Mouse (Mus musculus) embryonic facial prominence, embryonic 10.5 days (tissue): ENCODE data around the gene Gm10944. TPM values are rescaled to one million over a fixed set of nuclear protein-coding genes. Genes with fewer than 3 reads are reported as not detected.

Experiments
- DNase-seq: peaks from one replicate; pipeline ENCODE4 v3.0.0-alpha.2; 2017; ENCODE audit warnings: low spot score
- H3K27ac ChIP-seq: fragments of 300-500 bp; sonication (generic); replicated peaks from 2 replicates; pipeline ENCODE4 v1.5.1; 2016; ENCODE audit warnings: mild to moderate bottlenecking
- H3K27me3 ChIP-seq: fragments of 300-500 bp; sonication (generic); replicated peaks from 2 replicates; pipeline ENCODE4 v1.6.1; 2016; ENCODE audit warnings: low read depth, mild to moderate bottlenecking; ENCODE audit not compliant: poor library complexity, severe bottlenecking
- H3K36me3 ChIP-seq: fragments of 300-500 bp; sonication (generic); replicated peaks from 2 replicates; pipeline ENCODE4 v1.6.1; 2016; ENCODE audit warnings: mild to moderate bottlenecking, moderate library complexity
- H3K4me1 ChIP-seq: fragments of 300-500 bp; sonication (generic); 2 replicates; pipeline ENCODE4 v1.6.1; 2016
- H3K4me3 ChIP-seq: fragments of 300-500 bp; sonication (generic); 2 replicates; pipeline ENCODE4 v1.5.1; 2016; ENCODE audit warnings: mild to moderate bottlenecking, moderate library complexity
- H3K9me3 ChIP-seq: fragments of 300-500 bp; sonication (generic); 2 replicates; pipeline ENCODE4 v1.6.1; 2016; ENCODE audit warnings: mild to moderate bottlenecking
- WGBS: fragments of 180-500 bp; shearing (Covaris S2); methylation state at CpG from one replicate; pipeline ENCODE4 v1.1.7; 2016; 5-methylcytosine and 5-hydroxymethylcytosine counted together
- polyA plus RNA-seq: library from polyadenylated mRNA; unstranded; fragments of >200 nt; fragmentation: Nextera tagmentation; extraction: Ambion mirVana; gene quantifications from 2 replicates; pipeline ENCODE4 v1.2.1, GENCODE M21; 2016

The Gm10944 gene
- not detected in 2 replicates for polyA plus RNA-seq

- H3K27me3 ChIP-seq, result no peaks in the 10 kb centered on the region
- H3K4me3 ChIP-seq, result no peak within 1 kb of the TSS
- no peaks in the 10 kb centered on the region for H3K9me3 ChIP-seq
- no peak within 1 kb of the TSS for H3K27ac ChIP-seq
- H3K4me1 ChIP-seq, result no peaks in the 10 kb centered on the region
- no peak for DNase-seq
- H3K36me3 ChIP-seq, result no peaks in the 10 kb centered on the region
- WGBS, result 93% methylated on average over 1 of the region's 1 CpGs
Observed at GRCm38 (mm10) chr10:10681048-10681447, at the start of gene Gm10944. Gene Gm10944 (plus strand): TSS chr10:10681348.

- Histone ChIP-seq H3K9me3 (no peaks in the 10 kb centered on the region), H3K27me3 (no peaks in the 10 kb centered on the region), H3K27ac (no peak overlapping the region), H3K4me1 (no peaks in the 10 kb centered on the region), H3K36me3 (no peaks in the 10 kb centered on the region), H3K4me3 (no peak overlapping the region)
- DNase-seq, result no peak
Observed at GRCm38 (mm10) chr10:10655991-10656390, 25.2 kb upstream of the Gm10944 start.

GRCm38 (mm10) chr10:10656621-10657020, 24.5 kb upstream of the Gm10944 start:
- H3K4me3 ChIP-seq, result no peak overlapping the region
- H3K27ac ChIP-seq, result no peak overlapping the region
- no peaks in the 10 kb centered on the region for H3K36me3 ChIP-seq
- no peak for DNase-seq
- no peaks in the 10 kb centered on the region for H3K4me1 ChIP-seq
- WGBS, result 88% methylated on average over 4 of the region's 4 CpGs
- no peaks in the 10 kb centered on the region for H3K9me3 ChIP-seq
- H3K27me3 ChIP-seq, result no peaks in the 10 kb centered on the region

- Histone ChIP-seq H3K36me3 (no peaks in the 10 kb centered on the region), H3K27me3 (no peaks in the 10 kb centered on the region), H3K27ac (no peak overlapping the region), H3K4me3 (no peak overlapping the region), H3K4me1 (no peaks in the 10 kb centered on the region), H3K9me3 (no peaks in the 10 kb centered on the region)
- DNase-seq, result no peak
- 90% methylated on average over 3 of the region's 3 CpGs for WGBS
Observed at GRCm38 (mm10) chr10:10659161-10659560, 22.0 kb upstream of the Gm10944 start.

- no peaks in the 10 kb centered on the region for H3K9me3 ChIP-seq
- H3K4me1 ChIP-seq, result no peaks in the 10 kb centered on the region
- no peak overlapping the region for H3K4me3 ChIP-seq
- no peaks in the 10 kb centered on the region for H3K36me3 ChIP-seq
- no peaks in the 10 kb centered on the region for H3K27me3 ChIP-seq
- H3K27ac ChIP-seq, result no peak overlapping the region
- 73% methylated on average over 3 of the region's 3 CpGs for WGBS
- DNase-seq, result no peak
Observed at GRCm38 (mm10) chr10:10659976-10660375, 21.2 kb upstream of the Gm10944 start.

- 0 out of 2 replicates have a peak overlapping the region, but pooled peaks have one; percentile 40 for H3K27ac ChIP-seq
- WGBS, result 3% methylated on average over 35 of the region's 35 CpGs
- peak; percentile 37 for DNase-seq
- H3K9me3 ChIP-seq, result no peaks in the 10 kb centered on the region
- peak overlapping the region; percentile 64 for H3K4me3 ChIP-seq
- peaks cover 28% of the 10 kb centered on the region for H3K27me3 ChIP-seq
- H3K36me3 ChIP-seq, result no peaks in the 10 kb centered on the region
- peaks cover 12% of the 10 kb centered on the region for H3K4me1 ChIP-seq
Observed at GRCm38 (mm10) chr10:10688907-10689667, 7.9 kb downstream of the Gm10944 start.

- H3K27me3 ChIP-seq, result peaks cover 28% of the 10 kb centered on the region
- H3K9me3 ChIP-seq, result no peaks in the 10 kb centered on the region
- WGBS, result 15% methylated on average over 11 of the region's 11 CpGs
- peaks cover 12% of the 10 kb centered on the region for H3K4me1 ChIP-seq
- H3K4me3 ChIP-seq, result peak overlapping the region; percentile 64
- no peak for DNase-seq
- H3K36me3 ChIP-seq, result no peaks in the 10 kb centered on the region
- no peak overlapping the region for H3K27ac ChIP-seq
Observed at GRCm38 (mm10) chr10:10689668-10690223, 8.6 kb downstream of the Gm10944 start.

- Histone ChIP-seq H3K9me3 (no peaks in the 10 kb centered on the region), H3K4me3 (no peak overlapping the region), H3K27ac (no peak overlapping the region), H3K27me3 (no peaks in the 10 kb centered on the region), H3K4me1 (no peaks in the 10 kb centered on the region), H3K36me3 (no peaks in the 10 kb centered on the region)
- no peak for DNase-seq
- 80% methylated on average over 6 of the region's 6 CpGs for WGBS
Observed at GRCm38 (mm10) chr10:10697497-10697896, 16.3 kb downstream of the Gm10944 start.

- H3K9me3 ChIP-seq, result no peaks in the 10 kb centered on the region
- H3K4me1 ChIP-seq, result no peaks in the 10 kb centered on the region
- no peak overlapping the region for H3K4me3 ChIP-seq
- H3K27ac ChIP-seq, result no peak overlapping the region
- no peaks in the 10 kb centered on the region for H3K36me3 ChIP-seq
- no peaks in the 10 kb centered on the region for H3K27me3 ChIP-seq
- WGBS, result 62% methylated on average over 1 of the region's 1 CpGs
- no peak for DNase-seq
Observed at GRCm38 (mm10) chr10:10700903-10701302, 19.8 kb downstream of the Gm10944 start.

GRCm38 (mm10) chr10:10701326-10701725, 20.2 kb downstream of the Gm10944 start:
- H3K36me3 ChIP-seq, result no peaks in the 10 kb centered on the region
- H3K4me3 ChIP-seq, result no peak overlapping the region
- WGBS, result 84% methylated on average over 1 of the region's 1 CpGs
- no peak overlapping the region for H3K27ac ChIP-seq
- no peaks in the 10 kb centered on the region for H3K9me3 ChIP-seq
- H3K27me3 ChIP-seq, result no peaks in the 10 kb centered on the region
- no peak for DNase-seq
- no peaks in the 10 kb centered on the region for H3K4me1 ChIP-seq

- Histone ChIP-seq H3K4me1 (no peaks in the 10 kb centered on the region), H3K4me3 (no peak overlapping the region), H3K36me3 (no peaks in the 10 kb centered on the region), H3K27ac (no peak overlapping the region), H3K9me3 (no peaks in the 10 kb centered on the region), H3K27me3 (no peaks in the 10 kb centered on the region)
- 80% methylated on average over 1 of the region's 1 CpGs for WGBS
- DNase-seq, result no peak
Observed at GRCm38 (mm10) chr10:10708031-10708430, 26.9 kb downstream of the Gm10944 start.

- Histone ChIP-seq H3K9me3 (no peaks in the 10 kb centered on the region), H3K27ac (no peak overlapping the region), H3K27me3 (no peaks in the 10 kb centered on the region), H3K36me3 (no peaks in the 10 kb centered on the region), H3K4me1 (no peaks in the 10 kb centered on the region), H3K4me3 (no peak overlapping the region)
- 90% methylated on average over 2 of the region's 2 CpGs for WGBS
- DNase-seq, result no peak
Observed at GRCm38 (mm10) chr10:10710359-10710758, 29.2 kb downstream of the Gm10944 start.

- no peaks in the 10 kb centered on the region for H3K9me3 ChIP-seq
- no peaks in the 10 kb centered on the region for H3K4me1 ChIP-seq
- H3K27ac ChIP-seq, result no peak overlapping the region
- H3K27me3 ChIP-seq, result no peaks in the 10 kb centered on the region
- H3K36me3 ChIP-seq, result no peaks in the 10 kb centered on the region
- WGBS, result 82% methylated on average over 2 of the region's 2 CpGs
- no peak for DNase-seq
- H3K4me3 ChIP-seq, result no peak overlapping the region
Observed at GRCm38 (mm10) chr10:10710837-10711236, 29.7 kb downstream of the Gm10944 start.
